Mouse (Mus musculus) T-helper 17 cell (primary cell): Measurements from ENCODE around the gene Tysnd1.

ENCODE experiments used
- in situ Hi-C, 2 experiments: fragments of 300-600 bp; cut with MboI, MseI; formaldehyde crosslinking; loops; 1 replicate in 1 of 2; 2 replicates in 1 of 2; pipeline ENCODE4 v1.15.1; 2025; ENCODE audit warnings: high pct_unique_total_duplicates in 2 of 2

Gene Tysnd1

DNA sequence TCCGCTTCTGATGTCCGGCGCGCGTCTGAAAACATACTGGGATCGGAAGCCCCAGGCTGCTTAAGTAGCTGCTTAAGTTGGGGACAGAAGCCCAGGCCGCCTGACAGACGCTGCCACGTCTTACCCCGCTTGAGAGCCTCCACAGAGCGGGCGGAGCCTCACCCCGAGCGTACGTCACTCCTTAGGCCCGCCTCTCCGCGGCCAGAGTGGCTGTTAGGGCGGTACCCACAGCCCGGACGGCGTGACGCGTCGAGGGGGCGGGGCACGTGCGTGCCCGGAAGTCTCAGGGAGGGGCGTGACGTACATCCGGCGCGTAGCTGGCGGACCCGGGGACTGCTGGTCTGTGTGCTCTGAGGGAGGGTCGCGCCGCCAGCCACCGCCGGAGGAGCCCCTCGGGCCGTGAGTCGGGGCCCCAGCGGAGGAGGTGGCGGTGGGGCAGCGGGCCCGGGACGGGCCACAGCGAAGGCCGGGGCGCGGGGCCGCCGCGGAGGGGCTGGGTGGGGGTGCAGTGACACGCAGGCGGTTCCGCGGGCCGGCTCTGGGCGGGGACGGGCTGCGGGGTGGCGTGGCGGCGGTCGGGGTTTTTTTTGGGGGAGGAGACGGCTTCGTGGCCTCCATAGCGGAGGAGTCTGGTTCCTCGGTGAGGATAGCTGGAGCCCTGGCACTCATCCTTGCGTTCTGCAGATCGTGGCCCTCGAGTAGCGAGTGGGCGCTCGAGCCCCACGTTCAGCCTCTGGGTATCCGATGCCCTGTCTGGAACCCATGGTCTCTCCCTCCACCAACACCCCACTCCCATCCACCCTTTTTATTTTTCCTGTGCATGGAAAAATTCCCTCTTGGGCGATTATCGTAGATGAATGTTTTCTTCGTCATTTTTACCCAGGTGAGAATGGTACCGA, 15.1 kb upstream of the Tysnd1 start, which contains the start of gene Sar1a:
Gene Sar1a (plus strand): TSS at position 285 of the 899 bp plus-strand sequence.
- in situ Hi-C loops, result loop anchor here (25.0 kb wide), 2 partner anchors 657 to 1107 kb away; partner anchors contain the start of gene Ccar1 (in 1 of the 2)

DNA sequence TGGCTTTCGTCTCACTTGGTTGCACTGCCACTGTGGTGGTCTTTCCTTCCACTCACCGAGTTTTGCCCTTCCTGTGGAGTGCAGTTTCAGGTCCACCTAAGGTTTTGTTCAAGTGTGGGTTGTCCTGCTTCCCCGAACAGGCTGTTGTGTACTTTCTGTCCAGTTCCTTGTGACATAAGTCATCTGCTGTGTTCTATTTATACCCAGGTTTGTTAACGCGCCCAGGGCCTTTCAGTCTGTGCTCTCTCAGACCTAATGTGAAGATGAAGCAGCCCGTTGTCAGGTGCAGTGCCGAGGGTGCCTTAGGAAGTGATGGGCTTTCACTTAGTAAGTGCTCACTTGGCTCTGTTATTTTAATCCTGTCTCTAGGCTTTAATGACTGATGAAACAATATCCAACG, 5.9 kb upstream of the Tysnd1 start:
- in situ Hi-C loops, result loop anchor here (25.0 kb wide), 2 partner anchors 648 to 1098 kb away; partner anchors contain the start of gene Ccar1 (in 1 of the 2)

DNA sequence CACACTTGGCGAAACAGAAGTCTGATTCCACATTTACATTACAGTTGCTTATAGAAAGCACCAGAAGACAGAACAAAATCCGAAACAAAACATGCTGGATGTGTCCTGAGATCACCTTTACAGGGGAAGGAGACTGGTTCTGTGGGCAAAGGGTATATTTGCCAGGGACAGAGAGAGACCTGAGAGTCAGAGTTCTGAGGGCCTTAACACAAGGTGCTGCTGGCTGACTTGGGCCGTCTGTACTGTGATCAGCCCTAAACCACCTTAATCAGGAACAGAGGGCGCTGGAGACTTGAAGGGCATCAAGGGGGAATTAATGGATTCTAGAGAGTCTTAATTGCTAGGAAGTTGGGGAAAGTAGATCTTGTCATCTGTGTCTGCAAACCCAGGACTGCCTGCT, 1.8 kb upstream of the Tysnd1 start:
- in situ Hi-C loops, result loop anchor here (25.0 kb wide), 2 partner anchors 644 to 1094 kb away; partner anchors contain the start of gene Ccar1 (in 1 of the 2)

DNA sequence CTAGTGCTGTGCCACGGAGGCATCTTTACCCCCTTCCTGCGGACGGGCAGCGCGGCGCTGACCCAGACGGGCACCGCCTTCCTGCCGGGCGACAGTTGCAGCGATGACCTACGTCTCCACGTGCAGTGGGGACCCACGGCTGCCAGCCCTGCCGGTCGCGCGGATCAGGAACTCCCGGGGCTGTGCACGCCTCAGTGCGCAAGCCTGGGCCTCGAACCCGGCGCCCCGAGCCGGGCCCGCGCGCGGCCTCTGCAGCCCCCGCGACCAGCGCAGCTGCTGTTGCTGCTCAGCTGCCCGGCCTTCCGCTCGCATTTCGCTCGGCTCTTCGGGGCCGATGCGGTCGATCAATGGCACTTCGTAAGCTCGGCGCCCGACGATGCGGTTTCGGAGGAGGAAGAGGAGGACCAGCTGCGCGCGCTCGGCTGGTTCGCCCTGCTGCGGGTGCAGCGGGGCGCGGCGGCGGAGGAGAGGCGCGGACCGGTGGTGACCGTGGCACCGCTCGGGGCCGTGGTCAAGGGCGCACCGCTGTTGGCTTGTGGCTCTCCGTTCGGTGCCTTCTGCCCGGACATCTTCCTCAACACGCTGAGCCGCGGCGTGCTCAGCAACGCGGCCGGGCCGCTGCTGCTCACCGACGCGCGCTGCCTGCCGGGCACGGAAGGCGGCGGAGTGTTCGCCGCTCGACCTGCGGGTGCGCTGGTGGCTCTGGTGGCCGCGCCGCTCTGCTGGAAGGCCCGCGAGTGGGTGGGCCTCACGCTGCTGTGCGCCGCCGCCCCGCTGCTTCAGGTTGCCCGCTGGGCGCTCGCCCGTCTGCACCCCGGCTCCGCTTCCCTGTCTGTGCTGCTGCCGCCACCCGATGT, 617 bp downstream of the Tysnd1 start:
- in situ Hi-C loops, result loop anchor here (25.0 kb wide), 2 partner anchors 641 to 1091 kb away; partner anchors contain the start of gene Ccar1 (in 1 of the 2)

DNA sequence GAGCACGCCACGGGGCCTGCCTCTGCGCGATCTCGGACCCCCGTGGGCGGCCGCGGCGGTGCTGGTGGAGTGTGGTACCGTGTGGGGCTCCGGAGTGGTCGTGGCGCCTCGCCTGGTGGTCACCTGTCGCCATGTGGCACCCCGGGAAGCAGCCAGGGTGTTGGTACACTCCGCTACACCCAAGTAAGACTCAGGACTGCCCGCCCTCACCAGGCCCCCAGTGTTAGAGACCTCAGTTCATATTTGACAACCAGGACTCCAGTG, 1.2 kb downstream of the Tysnd1 start:
- in situ Hi-C loops, result loop anchor here (25.0 kb wide), 2 partner anchors 641 to 1091 kb away; partner anchors contain the start of gene Ccar1 (in 1 of the 2)

DNA sequence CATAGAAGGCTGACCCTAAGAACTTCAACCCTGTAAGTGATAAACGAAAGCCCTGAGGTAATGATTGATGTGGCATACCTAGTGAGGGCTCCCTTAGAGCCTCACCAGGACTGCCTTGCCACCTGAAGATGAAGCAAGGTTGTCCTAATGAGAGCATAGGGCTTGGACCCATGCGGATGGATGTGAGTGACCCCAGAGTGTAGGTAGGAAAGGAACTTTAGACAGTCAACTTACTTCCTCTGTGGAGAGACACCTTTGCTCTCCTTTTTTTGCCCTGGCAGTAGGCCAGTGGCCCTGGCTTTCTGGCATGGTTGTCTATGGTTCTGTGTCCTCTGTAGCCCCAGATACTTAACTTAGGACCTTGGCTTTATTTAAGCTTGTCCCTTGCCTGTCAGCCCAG, 1.7 kb downstream of the Tysnd1 start:
- in situ Hi-C loops, result loop anchor here (25.0 kb wide), 2 partner anchors 640 to 1090 kb away; partner anchors contain the start of gene Ccar1 (in 1 of the 2)

DNA sequence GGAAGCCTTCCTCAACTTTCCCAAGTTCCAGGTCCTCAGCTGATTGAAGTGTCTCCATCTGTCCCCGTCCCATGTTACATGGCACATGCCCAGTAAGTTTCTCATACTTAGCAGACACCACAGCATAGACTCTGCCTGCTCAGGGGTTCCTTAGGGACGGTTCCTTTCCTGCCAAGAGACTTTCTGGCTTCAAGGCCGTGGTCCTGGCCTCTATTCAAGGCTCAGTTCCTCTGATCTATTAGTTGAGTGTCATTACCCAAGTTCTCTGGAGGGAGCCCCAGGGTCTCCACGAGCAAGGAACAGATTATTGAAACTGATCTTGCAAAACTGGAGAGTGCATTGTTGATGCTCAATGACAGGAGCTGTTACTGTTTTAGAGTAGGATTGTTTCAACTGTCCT, 9.3 kb downstream of the Tysnd1 start:
- in situ Hi-C loops, result no loop called here

DNA sequence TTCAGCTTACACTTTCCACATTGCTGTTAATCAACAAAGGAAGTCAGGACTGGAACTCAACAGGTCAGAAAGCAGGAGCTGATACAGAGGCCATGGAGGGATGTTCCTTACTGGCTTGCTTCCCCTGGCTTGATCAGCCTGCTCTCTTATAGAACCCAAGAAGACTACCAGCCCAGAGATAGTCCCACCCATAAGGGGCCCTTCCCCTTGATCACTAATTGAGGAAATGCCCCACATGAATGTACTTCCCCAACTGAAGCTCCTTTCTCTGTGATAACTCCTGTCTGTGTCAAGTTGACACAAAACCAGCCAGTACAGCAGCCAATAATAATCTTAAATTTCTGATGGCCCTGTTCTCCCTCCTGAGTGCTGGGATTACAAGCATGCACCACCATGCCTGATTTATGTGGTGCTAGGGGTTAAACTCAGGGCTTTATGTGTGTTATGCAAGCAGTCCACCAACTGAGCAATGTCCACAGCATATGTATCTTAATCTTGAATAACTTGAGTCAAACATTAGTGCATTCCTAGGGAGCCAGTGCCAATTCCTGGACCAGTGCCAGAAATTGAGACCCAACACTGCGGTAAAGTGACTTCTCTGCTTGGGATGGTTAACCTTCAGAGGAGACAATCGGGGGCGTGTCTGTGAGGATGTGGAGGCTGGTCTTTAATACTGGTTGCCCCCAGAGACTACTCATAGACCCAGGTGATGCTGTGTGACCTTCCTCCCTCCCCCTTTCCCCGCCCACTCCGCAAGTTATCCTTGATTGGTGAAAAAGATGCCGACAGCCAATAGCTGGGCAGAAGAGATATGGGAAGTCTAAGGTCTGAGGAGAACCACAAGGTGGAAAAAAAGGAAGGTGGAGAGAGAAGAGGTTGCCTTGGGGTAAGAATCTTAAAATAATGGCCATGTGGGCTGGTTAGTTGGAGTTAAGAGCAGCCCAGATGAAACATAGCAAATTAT, 11.4 kb downstream of the Tysnd1 start:
- in situ Hi-C loops, result no loop called here

DNA sequence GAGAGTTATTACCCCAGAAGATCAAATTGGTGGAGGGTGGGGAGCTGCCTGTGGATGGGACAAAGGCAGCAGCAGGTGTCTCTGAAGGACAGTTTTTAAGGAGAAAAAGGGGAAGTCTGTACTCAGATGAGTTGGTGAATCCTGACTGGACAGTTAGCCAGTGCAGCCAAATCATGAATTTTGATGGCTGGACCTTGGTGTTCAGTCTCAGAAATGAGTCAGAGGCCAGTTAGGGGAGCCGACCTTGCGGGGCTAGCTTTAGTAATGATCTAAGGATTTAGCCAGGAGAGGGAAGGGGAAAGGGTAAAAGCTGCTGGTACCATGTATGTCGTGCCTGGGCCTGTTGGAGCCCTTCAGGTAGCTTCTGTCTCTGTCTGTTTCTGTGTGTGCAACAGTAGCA, 18.3 kb downstream of the Tysnd1 start:
- in situ Hi-C loops, result no loop called here

DNA sequence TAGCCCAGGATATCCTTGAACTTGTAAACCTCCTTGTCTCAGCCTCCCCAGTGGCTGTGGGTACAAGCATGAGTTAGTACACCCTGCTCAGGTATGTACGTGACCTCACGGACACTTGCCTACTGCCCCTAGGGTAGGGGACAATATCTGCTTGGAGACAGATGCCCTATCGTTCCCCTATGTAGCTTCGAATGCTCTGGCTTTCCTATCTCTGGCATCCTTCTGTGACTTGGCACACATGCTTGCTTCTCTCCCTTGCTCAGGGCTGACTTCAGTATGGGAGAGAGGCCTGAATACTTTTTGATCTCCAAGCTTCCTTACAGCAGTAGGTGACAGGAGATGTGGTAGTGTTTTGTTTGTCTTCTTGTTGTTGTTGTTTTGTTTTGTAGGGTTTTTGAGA, 18.8 kb downstream of the Tysnd1 start:
- in situ Hi-C loops, result no loop called here

DNA sequence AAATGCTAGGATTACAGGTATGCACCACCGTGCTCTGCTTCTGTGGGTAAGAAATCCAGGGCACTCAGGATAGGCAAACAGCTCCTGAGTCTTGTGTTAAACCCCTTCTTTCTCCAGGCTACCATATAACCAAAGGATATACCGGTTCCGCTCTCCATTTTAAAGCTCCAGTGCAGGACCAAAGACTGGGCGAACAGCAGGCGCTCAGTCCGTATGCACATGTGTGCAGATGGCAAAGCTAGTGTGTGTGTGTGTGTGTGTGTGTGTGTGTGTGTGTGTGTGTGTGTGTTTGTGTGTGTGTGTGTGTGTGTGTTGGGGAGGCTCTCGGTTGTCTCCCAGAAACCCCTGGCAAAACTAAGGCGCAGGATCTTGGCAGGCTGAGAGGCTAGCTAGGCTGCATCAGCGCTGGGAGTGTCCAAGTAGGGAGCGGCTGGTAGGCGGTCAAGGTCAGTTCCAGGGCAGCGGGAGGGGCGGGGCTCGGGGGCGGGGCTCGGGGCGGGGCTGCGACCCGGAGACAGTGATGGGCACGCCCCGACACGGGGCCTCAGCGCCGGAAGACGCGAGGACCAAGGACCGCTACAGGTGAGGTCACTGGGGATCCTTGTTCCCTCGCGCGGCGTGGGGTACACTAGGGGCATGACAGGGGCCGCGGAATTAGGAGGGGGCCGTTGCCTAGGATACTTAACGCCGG, 19.6 kb downstream of the Tysnd1 start, which contains the start of gene Aifm2:
Gene Aifm2 (plus strand): TSS at position 493 of the 691 bp plus-strand sequence.
- in situ Hi-C loops, result no loop called here

DNA sequence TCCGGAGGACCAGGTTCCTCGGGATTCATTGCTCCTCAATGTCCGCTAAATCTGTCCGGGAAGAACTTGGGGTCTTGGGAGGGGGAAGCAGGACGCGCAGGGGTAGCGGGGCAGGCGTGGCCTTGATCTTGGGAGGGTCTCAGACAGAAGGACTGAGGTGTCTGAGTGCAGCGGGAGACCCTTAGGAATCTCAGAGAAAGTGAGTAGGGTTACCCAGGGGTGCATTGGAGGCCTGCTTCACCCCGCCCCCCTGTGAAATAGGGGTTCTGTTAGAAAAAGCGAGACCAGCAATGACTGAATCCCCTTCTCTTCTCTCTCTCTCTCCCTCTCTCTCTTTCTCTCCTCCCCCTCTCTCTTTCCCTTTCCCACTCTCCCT, 20.1 kb downstream of the Tysnd1 start:
- in situ Hi-C loops, result no loop called here

DNA sequence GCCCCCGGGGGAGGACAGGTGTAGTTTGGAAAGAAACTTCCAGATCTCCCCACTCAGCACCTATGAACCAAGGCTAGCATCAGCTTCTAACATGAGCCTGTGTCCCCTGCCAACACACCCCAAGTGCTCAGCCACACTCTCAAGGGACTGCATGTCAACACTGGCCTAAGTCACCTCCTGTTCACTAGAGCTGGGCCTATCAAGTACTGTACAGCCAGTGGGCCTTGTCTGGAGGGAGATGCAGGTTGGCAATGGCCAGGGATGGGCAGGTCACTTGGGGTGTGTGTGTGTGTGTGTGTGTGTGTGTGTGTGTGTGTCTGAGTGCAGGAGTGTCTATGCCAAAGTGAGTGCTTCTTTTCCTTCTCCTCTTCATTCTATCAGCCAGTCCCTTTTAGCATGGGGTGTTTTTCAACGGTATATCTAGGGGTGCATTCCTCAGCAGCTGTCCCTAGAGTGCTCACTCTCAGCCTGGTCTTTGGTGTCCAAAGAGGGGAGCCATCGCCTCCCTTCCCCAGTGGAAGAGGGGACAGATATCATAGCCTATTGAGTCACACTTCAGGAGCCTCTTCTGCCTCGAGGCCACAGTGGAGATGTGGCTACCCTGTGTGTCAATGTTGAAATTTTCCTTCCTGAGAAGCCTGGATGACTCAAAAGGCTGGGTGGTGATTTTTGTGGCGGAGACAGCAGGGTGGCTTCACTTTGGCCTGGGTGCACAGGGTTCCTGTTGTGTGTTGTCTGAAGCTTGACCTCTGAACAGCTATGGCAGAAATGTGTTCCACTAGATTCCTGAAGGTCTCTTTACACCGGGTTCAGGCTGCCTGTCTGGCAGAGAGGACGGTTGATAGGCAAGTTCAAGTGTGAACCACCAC, 20.9 kb downstream of the Tysnd1 start:
- in situ Hi-C loops, result no loop called here

DNA sequence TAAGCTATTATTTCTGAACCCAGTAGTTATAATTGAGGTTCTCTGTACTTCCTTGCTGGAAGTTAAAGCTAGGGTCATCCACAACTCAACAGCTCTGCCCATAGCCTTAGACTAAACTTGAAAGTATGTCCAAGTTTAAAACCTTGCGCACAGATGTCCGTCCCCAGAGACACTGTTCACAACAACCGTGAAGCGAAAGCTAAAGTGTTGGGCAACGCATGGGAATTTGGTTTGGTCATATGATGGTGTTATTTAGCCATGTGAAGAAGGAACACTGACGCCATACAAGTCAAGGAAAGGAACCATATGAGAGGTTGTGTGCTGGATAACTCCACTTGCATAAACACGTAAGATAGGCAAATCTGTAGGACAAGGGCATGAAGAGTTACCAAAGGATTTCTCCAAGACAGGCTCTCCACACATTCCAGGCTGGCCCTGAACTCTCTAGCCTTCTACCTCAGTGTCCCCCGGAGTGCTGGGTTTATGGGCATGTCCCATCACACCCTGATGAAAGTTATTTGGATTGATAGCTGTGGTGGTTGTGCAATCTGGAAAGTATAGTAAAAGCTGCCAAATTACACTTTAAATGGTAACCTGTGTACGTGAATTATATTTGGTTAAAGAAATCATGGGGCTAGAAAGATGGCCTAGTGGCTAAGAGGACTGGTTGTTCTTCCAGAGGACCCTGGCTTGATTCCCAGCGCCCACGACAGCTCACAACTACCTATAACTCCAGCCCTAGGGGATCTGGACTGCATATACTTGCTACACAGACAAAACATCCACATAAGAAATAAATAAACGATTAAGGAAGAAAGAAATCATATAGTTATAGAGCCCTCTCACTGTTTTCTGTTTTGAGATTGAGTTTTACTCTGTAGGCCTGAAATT, 22.3 kb downstream of the Tysnd1 start:
- in situ Hi-C loops, result no loop called here

DNA sequence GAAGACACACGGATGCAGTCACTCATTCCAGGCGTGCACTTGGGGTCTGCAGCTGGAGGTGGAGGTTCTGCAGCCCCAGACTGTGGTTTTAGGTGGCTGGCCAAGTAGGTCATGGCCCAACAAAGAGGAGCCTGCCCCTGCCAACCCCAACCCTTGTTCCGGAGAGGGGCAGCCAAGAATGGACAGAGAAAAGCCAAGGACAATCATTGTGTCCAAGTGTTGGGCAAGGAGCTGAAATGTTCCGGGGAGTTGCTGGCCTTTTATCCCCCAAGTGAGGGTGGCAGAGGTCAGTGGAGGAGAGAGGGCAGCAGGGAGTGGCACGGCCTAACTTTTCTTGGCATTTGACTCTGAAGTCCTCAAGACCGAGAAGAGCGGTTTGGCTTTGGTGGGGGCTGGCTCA, 25.0 kb downstream of the Tysnd1 start:
- in situ Hi-C loops, result no loop called here

DNA sequence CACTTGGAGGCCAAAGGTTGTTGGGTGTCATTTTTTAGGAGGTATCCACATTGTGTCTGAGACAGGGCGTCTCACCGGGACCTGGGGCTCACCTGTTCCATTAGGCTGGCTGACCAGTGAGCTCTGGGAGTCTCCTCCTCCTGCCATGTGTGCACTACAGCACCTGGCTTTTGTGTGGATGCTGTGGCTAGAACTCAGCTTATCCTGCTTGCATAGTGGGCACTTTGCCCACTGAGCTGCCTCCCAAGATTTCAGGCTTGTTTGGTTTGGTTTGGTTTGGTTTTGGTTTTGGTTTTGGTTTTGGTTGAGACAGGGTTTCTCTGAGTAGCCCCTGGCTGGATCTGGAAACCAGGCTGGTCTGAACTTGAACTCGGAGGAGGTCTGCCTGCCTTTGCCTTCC, 26.9 kb downstream of the Tysnd1 start:
- in situ Hi-C loops, result no loop called here

DNA sequence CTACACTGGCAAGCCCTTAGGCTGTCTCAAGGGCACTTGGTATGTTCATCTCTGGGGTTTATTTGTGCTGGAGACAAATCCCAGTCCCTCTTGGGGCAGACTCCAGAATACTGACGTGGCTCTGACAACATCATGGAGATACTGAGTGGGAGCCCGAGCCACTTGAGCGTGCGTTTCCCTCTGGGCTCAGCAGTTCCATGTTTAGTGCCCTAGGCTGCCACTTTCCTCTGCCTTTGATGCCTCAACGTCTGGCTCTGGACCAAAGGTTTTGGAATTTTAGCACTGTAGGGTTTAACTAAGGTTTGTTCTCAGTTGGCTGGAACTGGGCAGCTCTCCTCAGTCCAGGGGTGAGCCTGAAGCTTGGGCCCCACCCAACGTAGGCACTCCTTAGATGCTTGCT, 28.0 kb downstream of the Tysnd1 start:
- in situ Hi-C loops, result no loop called here

DNA sequence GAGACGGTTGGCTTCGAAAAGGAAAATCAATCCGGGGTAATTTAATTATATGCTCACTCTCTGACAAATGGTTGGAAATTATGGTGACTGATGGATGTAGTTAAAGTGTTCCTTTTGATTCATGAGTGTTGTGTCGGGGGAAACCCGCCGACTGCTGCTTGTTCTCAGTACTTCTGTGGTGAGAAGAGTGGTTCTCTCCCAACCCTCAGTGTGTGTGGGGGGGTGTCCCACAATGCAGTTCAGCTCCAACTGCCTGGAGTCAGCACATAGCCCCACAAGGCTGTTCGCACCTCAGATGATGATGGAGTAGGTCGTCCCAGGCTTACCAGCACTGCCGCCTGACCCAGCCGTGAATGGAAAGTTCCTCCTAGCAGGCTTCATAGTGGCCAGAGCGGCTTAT, 33.9 kb downstream of the Tysnd1 start:
- in situ Hi-C loops, result no loop called here
